Mouse (Mus musculus): ENCODE data around the gene Skp1a.

DNA sequence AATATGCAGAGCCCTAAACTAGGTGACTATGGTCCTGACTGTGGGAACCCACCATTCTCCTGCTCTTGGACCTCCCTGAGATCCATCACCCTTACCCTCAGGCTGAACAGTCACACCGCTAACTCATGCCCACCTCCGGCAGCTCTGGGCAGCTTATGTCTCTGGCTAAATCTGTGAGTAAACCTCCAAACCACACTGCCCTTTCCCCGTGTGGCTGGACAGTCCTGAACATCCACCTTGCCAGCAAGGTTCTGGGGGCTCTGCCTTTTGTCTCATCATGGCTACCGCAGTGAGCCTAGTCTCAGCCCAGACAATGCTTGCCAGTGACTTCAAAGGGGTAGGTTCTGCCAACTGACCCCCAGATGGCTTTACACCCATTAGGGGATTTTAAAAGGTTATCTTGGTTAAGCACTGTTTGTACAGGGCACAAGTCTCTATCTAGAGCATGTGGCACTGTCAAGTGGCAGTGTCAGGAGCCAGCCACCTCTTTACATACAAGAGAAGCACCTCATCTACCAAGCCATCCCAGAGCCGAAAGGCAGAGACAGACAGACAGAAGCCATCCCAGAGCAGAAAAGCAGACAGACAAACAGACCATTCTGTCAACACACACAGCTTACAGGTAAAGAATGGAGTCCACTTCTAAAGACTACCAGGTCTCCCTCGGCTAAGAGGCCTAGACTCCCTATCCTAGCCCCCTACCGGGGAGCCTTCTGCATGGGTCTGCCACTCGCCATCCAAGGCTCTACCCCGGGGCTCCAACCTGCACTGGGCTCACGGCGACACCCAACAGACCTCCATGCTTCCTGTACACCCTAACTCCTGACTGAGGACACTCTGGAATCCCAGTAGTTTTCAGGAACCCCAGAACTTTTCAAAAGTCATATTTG lies 49.0 kb downstream of the Skp1a start:
- TF ChIP-seq CTCF (IDR thresholded peaks at IDR 0.05; ENCODE audit: low read depth, low read length) (no peak), GATA2 (IDR thresholded peaks at IDR 0.05; ENCODE audit: borderline replicate concordance, low read depth, low read length) (no peak), GATA1 (IDR thresholded peaks at IDR 0.05; ENCODE audit: borderline replicate concordance, low read length) (no peak)
